Mouse (Mus musculus) thymus, postnatal 36 days (tissue): ENCODE measurements around the gene Pced1b.

Source experiments
- DNase-seq, 2 experiments: peaks; one replicate each; pipeline ENCODE4 v3.0.0; 2022; ENCODE audit warnings: mixed read lengths in 2 of 2

Gene Pced1b

DNA sequence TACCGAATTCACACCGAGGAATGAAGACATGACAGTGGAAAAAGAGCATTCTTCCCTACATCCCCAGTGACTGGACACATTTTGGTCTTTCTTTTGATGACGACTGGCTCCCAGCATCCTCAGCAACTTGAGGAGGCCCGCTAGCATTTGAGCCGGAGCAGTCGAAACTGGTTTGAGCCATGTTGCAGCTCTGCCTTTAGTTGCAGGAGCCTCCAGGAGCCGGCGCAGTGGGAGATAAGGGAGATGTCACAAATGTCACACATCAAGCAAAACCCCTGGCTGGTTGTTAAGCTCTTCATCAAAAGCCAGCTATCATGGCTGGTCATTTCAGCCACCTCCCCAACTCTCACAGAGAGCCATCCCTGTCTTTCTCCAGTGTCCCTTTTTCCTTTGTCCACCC, 157.6 kb downstream of the Pced1b start:
- no peak for DNase-seq

DNA sequence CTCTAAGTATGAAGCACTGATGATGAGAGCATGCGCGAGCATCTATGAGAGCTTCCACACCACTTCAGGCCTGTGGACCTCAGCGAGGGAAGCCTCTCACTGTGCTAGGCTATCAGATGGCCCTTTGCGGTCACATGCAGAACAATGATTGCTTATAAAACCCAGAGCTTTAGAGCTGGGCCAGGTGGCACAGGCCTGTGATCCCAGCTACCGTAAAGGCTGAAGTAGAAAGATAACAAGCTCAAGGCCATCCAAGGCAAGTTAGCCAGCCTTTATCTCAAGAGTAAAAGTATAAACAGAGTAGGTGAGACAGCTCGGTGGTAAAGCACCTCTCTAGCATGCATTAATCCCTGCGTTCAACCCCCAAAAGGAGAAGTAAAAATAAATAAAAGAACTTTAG, 158.1 kb downstream of the Pced1b start:
- no peak for DNase-seq

- DNase-seq, result no peak
Measured at GRCm38 (mm10) chr15:97406105-97406504, 159.2 kb downstream of the Pced1b start.

DNA sequence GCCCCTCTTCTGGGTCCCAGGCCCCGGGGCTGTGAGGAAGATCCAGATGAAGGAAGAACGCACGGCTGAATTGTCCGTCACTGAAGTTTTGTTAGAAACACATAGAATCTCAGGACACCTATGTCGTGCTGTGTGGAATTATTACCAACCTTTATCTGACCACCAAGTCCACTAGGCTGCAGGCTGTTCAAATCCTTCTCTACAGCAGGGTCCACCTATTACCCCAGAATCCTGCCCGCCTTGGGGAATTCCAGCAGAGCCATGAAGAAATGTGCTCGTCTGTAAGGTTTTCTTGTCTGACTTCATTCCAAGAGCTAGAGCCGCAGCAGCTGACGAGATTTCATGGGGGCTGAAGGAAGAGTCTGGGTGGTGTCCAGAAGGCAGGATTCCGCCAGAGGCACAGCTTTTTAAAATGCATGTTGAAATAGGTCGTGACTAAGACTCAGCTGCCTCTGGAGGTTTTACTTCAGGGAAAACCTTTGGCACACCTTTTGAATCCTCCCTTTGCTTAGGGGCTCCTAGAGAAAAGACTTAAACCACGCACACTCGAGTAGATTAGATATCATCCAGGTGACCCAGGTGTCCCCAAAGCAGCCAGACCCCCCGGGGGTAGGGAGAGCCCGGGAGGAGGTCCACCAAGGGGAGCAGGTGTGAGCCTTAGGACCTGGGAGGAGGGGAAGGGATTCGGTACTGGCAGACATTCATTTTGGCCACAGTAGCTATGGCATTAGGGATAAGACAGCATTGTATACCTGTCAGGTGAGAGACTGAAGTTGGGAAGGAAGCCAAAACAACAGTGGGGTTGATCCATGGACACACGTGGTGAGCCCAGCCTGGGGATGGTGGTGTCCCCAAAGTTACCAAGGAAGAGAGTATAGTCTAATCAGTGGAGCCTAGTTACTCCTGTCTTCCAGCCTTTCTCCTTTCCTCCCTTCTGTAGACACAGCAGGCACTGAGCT, 160.9 kb downstream of the Pced1b start:
- no peak for DNase-seq

- DNase-seq, result no peak
Measured at GRCm38 (mm10) chr15:97411136-97411535, 164.2 kb downstream of the Pced1b start.

- DNase-seq, result no peak
Measured at GRCm38 (mm10) chr15:97411671-97412070, 164.8 kb downstream of the Pced1b start.

- no peak for DNase-seq
Measured at GRCm38 (mm10) chr15:97412308-97412707, 165.4 kb downstream of the Pced1b start.

GRCm38 (mm10) chr15:97412861-97413260, 166.0 kb downstream of the Pced1b start:
- no peak for DNase-seq

- no peak for DNase-seq
Measured at GRCm38 (mm10) chr15:97414718-97415413, 168.0 kb downstream of the Pced1b start.

GRCm38 (mm10) chr15:97415426-97415946, 168.6 kb downstream of the Pced1b start:
- no peak for DNase-seq

DNA sequence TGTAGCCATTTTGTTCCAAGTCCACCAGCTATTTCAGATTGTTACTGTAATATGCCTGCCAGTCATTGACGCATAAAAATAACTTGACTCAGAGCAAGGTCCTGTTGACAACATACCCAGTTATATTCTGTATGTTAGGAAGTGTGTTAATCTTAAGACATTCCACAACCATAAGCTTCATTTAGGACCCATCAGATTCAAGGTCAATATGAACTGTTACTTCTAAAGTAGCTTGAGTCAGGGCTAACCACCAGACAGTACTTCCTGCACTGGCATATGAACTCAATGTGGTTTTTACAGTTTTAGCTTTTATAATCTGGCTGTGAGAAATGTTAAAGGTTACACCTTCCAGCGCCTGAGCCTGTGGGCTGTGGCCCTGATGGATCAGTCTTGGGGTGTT, 173.4 kb downstream of the Pced1b start:
- no peak for DNase-seq

DNA sequence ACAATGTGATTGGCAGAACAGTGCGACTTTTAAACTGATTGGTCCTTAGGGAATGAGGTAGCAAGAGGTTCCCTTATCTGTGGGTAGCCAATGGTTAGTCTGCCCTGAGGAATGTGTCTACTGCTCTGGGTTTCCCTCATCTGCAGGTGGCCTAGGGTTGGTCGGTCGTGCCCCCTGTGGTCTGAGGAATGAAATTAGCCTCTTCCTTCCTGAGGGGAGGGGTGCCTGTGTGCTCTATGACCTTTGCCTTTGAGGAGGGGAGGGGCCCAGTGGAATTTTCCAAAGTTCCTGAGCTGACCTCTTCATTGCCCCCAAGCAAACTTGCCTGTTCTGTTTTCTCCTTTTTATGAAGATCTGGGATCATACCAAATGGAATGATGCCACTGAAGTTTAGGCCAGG, 174.6 kb downstream of the Pced1b start:
- no peak for DNase-seq

DNA sequence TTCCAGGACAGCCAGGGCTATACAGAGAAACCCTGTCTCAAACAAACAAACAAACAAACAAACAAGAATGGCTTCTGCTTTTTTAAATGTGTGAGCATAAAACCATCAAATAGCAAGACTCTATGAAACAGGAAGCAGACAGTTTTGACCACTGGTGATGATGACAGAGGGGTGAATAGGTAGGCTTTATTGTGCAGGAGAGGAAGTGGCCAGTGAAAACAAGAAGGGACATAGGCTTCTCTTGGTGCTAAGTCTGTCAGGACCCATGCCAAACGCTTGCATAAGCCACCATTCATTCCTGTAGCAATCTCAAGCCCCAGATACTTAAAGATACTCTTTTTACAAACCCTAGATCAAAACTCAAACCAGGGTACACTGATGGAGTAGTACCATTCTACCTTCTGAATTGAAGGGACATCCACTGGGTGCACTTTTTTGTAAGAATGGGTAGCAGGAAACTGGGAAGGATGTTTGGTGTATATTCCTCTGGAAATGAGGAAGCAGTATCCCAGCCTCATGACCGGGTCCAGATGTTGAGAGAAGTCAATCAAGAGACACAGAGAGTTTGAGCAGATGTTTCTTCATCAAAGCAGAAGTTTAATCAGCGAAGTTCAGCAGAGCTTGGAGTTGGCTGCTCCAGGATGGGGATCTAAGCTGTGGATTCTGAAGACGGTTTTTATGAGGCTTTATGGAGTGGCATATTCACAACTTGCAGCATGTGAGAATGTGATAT, 175.5 kb downstream of the Pced1b start:
- DNase-seq, result no peak

- DNase-seq, result peak; percentile 59 to 68
Measured at GRCm38 (mm10) chr15:97424375-97424774, 177.5 kb downstream of the Pced1b start.

GRCm38 (mm10) chr15:97424961-97425360, 178.1 kb downstream of the Pced1b start:
- peak in 1 of 2 experiments; percentile 12 for DNase-seq

DNA sequence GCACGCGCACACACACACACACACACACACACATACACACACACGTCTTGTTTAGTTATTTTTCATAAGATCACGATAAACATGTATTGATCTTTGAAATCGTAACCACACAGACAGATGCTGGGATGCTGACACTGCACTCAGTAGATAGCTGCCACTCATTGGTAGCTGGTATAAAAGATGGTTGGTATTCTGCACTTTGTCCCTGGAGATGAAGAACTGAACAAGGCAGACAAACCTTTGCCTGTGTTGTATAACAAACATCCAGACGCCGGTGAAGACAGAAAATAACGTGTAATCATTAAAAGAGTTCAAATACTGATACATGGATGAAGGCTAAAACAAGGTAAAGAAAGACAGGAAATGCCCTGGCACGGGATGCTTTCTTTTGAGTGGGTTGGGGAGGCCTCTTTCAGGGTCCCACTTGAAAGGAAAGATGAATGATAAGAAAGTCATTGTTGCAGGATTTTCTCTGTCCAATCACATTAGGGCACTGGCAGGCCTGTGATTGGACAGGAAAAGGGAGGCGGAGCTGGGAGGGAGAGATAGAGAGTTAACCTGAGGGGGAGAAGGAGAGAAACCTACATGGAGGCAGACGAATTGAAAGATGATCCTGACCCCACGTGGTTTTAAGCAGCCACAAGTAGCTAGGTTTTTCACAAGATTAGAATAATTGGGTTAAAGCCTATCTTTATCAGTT, 182.4 kb downstream of the Pced1b start:
- DNase-seq, result peak in 1 of 2 experiments; percentile 20

- no peak for DNase-seq
Measured at GRCm38 (mm10) chr15:97431533-97431932, 184.6 kb downstream of the Pced1b start.

- no peak for DNase-seq
Measured at GRCm38 (mm10) chr15:97432221-97432620, 185.3 kb downstream of the Pced1b start.
